8 mouse cellular contexts compared by ENCODE assay signal in genomic region chr6:29164314-29165244, GRCm38 (mm10). TPM values are rescaled to one million over a fixed set of nuclear protein-coding genes. Genes with fewer than 3 reads are reported as not detected.
A peak's percentile ranks its signal among the peaks of the same experiment; 100 is the strongest.
DNase-seq lines count a peak whose midpoint lies in the region; ATAC-seq and TF ChIP-seq lines count a peak whose summit lies in the region.

TSS of gene Rbm28 (minus strand) at chr6:29165006.

- DNase-seq in ES-CJ7 (ENCODE audit: low read depth, low spot score): peak; percentile 98
- DNase-seq in heart, postnatal 10 days: peak; percentile 93 to 95
- DNase-seq in large intestine, adult 2 months (ENCODE audit: low read depth, low spot score): peak; percentile 93
- DNase-seq in liver, postnatal 0 days: peak; percentile 85
- DNase-seq in testis, postnatal 10 days (ENCODE audit: low spot score): peak; percentile 86

- WGBS in forebrain, embryonic 13.5 days: 8% methylated on average over 42 of the region's 42 CpGs
- WGBS in large intestine, adult 2 months: 6% methylated on average over 42 of the region's 42 CpGs
- WGBS in liver, postnatal 0 days (ENCODE audit: insufficient replicate concordance): 7% methylated on average over 42 of the region's 42 CpGs
- 9% methylated on average over 42 of the region's 42 CpGs for WGBS in neural tube, embryonic 14.5 days

- peak within 1 kb of the TSS; percentile 88 for H3K4me2 ChIP-seq in forebrain, embryonic 13.5 days
- peak within 1 kb of the TSS; percentile 85 for H3K4me2 ChIP-seq in liver, postnatal 0 days (ENCODE audit: low read depth, low read length)
- H3K4me2 ChIP-seq in neural tube, embryonic 14.5 days (ENCODE audit: low read depth, low read length): peak within 1 kb of the TSS; percentile 94

- intact Hi-C loops in heart, postnatal 10 days (cut with DNase I): loop anchor here (2.0 kb wide), 1 partner anchor 76 kb away; no protein-coding TSS in a partner anchor

- peak within 1 kb of the TSS; percentile 80 for H3K9ac ChIP-seq in forebrain, embryonic 13.5 days
- H3K9ac ChIP-seq in liver, postnatal 0 days (replicated peaks): peak within 1 kb of the TSS; percentile 73
- H3K9ac ChIP-seq in neural tube, embryonic 14.5 days (replicated peaks; ENCODE audit: low read depth, low read length): peak within 1 kb of the TSS; percentile 61

- no peak for TF ChIP-seq EP300 in liver, postnatal 0 days (IDR thresholded peaks at IDR 0.05; ENCODE audit: low read depth)

- peaks cover 17% of the 10 kb centered on the region for H3K4me1 ChIP-seq in forebrain, embryonic 13.5 days
- H3K4me1 ChIP-seq in liver, postnatal 0 days (ENCODE audit: insufficient read depth): peaks cover 10% of the 10 kb centered on the region
- peaks cover 12% of the 10 kb centered on the region; the same call in 1 of the 2 replicates for H3K4me1 ChIP-seq in neural tube, embryonic 14.5 days (ENCODE audit: control insufficient read depth, insufficient read depth, low read length)

- ATAC-seq in cerebellum, adult (ENCODE audit: insufficient number of reproducible peaks, low FRiP score, low TSS enrichment): peak; percentile 85
- ATAC-seq in forebrain, embryonic 13.5 days: peak; percentile 90
- peak; percentile 89 for ATAC-seq in liver, postnatal 0 days
- ATAC-seq in neural tube, embryonic 14.5 days (ENCODE audit: low read depth): peak; percentile 84

- H3K36me3 ChIP-seq in forebrain, embryonic 13.5 days (ENCODE audit: poor library complexity, severe bottlenecking): peaks cover 4% of the 10 kb centered on the region
- H3K36me3 ChIP-seq in liver, postnatal 0 days (replicated peaks; ENCODE audit: insufficient read depth, low read length): peaks cover 5% of the 10 kb centered on the region; the same call in 1 of the 2 replicates
- H3K36me3 ChIP-seq in neural tube, embryonic 14.5 days (ENCODE audit: control insufficient read depth, insufficient read depth, low read length): peaks cover 2% of the 10 kb centered on the region; the same call in 1 of the 2 replicates

- peaks cover 30% of the 10 kb centered on the region for H3K27me3 ChIP-seq in forebrain, embryonic 13.5 days
- H3K27me3 ChIP-seq in liver, postnatal 0 days (ENCODE audit: insufficient read depth, low read length): peaks cover 26% of the 10 kb centered on the region
- peaks cover 10% of the 10 kb centered on the region for H3K27me3 ChIP-seq in neural tube, embryonic 14.5 days (ENCODE audit: control insufficient read depth, insufficient read depth, low read length)

- TF ChIP-seq CTCF in liver, postnatal 0 days (IDR thresholded peaks at IDR 0.05; ENCODE audit: low read depth): no peak

- H3K9me3 ChIP-seq in forebrain, embryonic 13.5 days (replicated peaks): no peaks in the 10 kb centered on the region
- H3K9me3 ChIP-seq in liver, postnatal 0 days (ENCODE audit: low read length): no peaks in the 10 kb centered on the region
- H3K9me3 ChIP-seq in neural tube, embryonic 14.5 days (ENCODE audit: control insufficient read depth, low read length): no peaks in the 10 kb centered on the region

- H3K27ac ChIP-seq in forebrain, embryonic 13.5 days: no peak within 1 kb of the TSS
- no peak within 1 kb of the TSS; the same call in 1 of the 2 replicates for H3K27ac ChIP-seq in liver, postnatal 0 days (ENCODE audit: low read depth)
- H3K27ac ChIP-seq in neural tube, embryonic 14.5 days (ENCODE audit: low read depth, low read length): no peak within 1 kb of the TSS

- peak within 1 kb of the TSS; percentile 78 for H3K4me3 ChIP-seq in forebrain, embryonic 13.5 days
- peak within 1 kb of the TSS; percentile 75 for H3K4me3 ChIP-seq in liver, postnatal 0 days (ENCODE audit: low read depth, low read length)
- H3K4me3 ChIP-seq in neural tube, embryonic 14.5 days (ENCODE audit: low read depth, low read length): peak within 1 kb of the TSS; percentile 69

RNA-seq across cellular contexts. Expression of gene Rbm28, which starts in this region (rescaled TPM):
- polyA plus RNA-seq in forebrain, embryonic 13.5 days (2015; fragmentation: Nextera tagmentation; extraction: Ambion mirVana): 46.9 and 48.8 TPM in 2 replicates
- 10 to 100 TPM; 21.0 to 22.5 TPM for total RNA-seq in heart, postnatal 10 days (2021)
- 3.9 and 5.7 TPM in 2 replicates for polyA plus RNA-seq in large intestine, adult 2 months (2012; rRNA removed)
- polyA plus RNA-seq in liver, postnatal 0 days (2015; fragmentation: Nextera tagmentation; extraction: Ambion mirVana): 6.6 and 8.2 TPM in 2 replicates
- 44.5 and 55.4 TPM in 2 replicates for polyA plus RNA-seq in neural tube, embryonic 14.5 days (2014; fragmentation: Nextera tagmentation; extraction: Ambion mirVana)
